Mouse (Mus musculus) left cerebral cortex, adult 11 months (tissue): ENCODE measurements around the gene Dnajc28.
A peak's percentile ranks its signal among the peaks of the same experiment; 100 is the strongest.
"Not testable (repeated sequence)": the region's sequence is repeated elsewhere in the genome, so short reads cannot be mapped to it uniquely, and the experiment has no call there.

Experiments used
- DNase-seq: peaks from one replicate; pipeline ENCODE4 v3.0.0; 2022; ENCODE audit warnings: low spot score

The Dnajc28 gene

GRCm38 (mm10) chr16:91618511-91619501 lies at the start of gene Dnajc28:
Gene Dnajc28 (minus strand): TSS chr16:91619026.
- peak; percentile 81 for DNase-seq

DNA sequence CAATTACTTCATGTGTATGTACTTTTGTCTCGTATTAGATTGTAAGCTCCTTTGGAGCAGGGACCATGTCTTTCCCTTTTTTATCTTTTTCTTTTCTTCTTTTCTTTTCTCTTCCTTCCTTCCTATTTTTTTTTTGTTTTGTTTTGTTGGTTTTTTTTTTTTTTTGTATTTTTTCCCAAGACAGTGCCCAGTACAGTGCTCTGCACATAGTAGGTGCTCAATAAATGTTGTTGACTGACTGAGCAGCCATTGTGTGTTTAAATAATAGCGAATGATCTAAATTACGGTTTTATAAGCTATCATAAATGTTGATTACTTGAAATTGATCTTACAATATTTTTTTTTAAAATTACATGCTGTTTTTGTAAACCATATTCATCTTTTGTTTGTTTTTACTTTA lies 45.0 kb upstream of the Dnajc28 start:
- DNase-seq, result no peak

DNA sequence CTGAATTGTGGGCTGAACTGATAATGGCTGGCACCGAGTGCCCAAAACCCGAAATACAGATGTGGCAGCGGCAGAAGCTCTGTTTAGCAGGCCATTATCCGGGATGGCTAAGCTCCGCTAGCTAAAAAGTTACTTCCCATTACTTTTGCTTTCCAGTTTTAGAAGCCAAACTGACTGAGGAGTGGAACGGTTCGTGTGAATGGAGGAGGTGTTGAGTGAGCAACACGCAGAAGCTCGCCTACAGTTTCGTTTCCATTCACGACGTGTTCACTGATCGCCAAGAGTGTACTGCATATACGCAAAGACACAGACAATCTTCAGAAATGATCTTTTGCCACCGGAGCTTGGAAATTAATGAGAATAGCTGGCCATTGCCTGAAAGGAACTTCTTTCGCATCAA lies 43.5 kb upstream of the Dnajc28 start:
- no peak for DNase-seq

DNA sequence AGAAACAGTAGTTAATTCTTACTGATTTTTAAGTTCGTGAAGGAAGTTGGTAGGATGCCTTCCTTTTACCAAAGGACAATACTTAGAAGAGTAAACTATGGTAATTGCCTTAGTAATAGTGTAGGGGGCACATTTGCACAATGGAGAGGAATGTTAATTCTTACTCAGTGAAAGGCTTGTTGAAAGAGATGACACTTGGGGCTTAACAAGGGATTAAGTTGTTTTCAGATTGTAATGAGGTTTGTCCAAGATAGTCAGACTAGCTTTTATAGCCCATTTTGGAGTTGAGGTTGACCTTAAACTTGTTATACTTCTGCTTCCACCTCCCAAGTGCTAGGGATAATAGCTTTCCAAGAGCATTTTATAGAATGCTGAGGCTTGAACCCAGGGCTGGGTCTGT lies 42.6 kb upstream of the Dnajc28 start:
- no peak for DNase-seq

DNA sequence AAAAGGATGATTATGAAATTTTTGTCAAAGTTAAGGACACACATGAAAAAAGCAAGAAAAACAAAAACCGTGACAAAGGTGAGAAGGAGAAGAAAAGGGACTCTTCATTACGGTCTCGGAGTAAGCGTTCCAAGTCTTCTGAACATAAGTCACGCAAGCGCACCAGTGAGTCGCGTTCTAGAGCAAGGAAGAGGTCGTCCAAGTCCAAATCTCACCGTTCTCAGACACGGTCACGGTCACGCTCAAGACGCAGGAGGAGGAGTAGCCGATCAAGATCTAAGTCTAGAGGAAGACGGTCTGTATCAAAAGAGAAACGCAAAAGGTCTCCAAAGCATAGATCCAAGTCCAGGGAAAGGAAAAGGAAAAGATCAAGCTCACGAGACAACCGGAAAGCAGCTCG lies 41.0 kb upstream of the Dnajc28 start:
- DNase-seq, result no peak

GRCm38 (mm10) chr16:91658471-91658870 lies 39.6 kb upstream of the Dnajc28 start:
- DNase-seq, result no peak

- no peak for DNase-seq
Measured at GRCm38 (mm10) chr16:91657285-91657684, 38.5 kb upstream of the Dnajc28 start.

DNA sequence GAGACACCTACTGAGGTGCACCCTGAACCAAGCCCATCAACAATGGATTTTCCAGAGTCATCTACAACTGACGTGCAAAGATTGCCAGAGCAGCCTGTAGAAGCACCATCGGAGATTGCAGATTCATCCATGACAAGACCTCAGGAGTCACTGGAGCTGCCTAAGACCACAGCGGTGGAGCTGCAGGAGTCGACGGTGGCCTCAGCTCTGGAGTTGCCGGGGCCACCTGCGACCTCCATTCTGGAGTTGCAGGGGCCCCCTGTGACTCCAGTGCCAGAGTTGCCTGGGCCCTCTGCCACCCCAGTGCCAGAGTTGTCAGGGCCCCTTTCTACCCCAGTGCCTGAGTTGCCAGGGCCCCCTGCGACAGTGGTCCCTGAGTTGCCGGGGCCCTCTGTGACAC lies 36.5 kb upstream of the Dnajc28 start:
- no peak for DNase-seq

- no peak for DNase-seq
Measured at GRCm38 (mm10) chr16:91652191-91652590, 33.4 kb upstream of the Dnajc28 start.

- DNase-seq, result no peak
Measured at GRCm38 (mm10) chr16:91649781-91650180, 31.0 kb upstream of the Dnajc28 start.

DNA sequence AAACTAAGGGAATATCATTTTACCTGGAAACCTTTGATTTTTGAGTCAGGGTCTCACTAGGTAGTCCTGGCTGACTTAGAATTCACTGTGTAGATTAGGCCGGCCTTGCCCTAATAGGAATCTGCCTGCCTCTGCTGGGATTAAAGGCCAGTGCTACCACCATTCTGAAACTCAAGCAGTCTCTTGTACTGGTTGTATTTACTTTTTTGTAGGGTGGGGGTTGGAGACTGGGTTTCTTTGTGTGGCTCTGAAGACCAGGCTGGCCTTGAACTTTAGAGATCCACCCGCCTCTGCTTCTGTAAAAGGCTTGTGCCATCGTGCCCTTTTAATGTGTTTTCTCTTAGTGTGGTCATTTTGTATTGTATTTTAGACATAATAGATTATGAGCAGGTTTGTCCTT lies 30.4 kb upstream of the Dnajc28 start:
- no peak for DNase-seq

- DNase-seq, result no peak
Measured at GRCm38 (mm10) chr16:91648220-91648550, 29.4 kb upstream of the Dnajc28 start.

DNA sequence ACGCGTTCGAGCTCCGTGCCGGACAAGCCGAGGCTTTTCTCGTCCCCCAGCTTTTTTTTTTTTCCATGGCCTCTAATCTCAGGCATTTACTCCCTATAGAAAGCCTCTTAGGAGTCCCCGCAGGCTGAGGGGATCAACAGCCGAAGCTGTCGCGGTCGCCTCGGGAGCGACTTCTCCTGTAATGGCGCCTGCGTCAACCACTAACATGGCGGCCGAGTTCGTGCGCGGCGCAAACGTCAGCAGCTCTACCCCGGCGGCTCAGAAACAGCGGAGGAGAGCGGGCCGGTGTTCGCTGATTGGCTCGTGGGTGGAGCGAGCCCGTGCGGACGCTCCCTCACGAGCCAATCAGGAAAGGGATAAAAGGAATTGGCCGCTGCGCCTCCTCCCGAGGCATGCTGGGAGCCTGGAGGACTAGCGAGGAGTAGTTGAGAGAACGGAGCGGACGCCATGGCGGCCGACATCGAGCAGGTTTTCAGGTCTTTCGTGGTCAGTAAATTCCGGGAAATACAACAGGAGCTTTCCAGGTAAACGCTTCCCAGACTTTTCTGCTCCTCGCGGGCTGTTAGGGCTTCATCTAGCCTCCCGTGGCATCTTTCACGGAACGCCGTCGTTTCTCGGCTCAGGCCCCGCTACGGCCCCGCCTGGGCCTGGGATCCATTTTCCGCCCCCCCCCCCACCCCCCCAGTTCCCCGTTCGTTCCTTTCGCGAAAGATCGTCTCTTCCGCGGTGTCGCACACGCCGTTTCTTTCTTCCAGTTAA lies 28.8 kb upstream of the Dnajc28 start, which contains the start of gene Son:
Gene Son, plus strand, starts transcription at position 46 of the 759 bp plus-strand sequence.
- peak; percentile 94 for DNase-seq

DNA sequence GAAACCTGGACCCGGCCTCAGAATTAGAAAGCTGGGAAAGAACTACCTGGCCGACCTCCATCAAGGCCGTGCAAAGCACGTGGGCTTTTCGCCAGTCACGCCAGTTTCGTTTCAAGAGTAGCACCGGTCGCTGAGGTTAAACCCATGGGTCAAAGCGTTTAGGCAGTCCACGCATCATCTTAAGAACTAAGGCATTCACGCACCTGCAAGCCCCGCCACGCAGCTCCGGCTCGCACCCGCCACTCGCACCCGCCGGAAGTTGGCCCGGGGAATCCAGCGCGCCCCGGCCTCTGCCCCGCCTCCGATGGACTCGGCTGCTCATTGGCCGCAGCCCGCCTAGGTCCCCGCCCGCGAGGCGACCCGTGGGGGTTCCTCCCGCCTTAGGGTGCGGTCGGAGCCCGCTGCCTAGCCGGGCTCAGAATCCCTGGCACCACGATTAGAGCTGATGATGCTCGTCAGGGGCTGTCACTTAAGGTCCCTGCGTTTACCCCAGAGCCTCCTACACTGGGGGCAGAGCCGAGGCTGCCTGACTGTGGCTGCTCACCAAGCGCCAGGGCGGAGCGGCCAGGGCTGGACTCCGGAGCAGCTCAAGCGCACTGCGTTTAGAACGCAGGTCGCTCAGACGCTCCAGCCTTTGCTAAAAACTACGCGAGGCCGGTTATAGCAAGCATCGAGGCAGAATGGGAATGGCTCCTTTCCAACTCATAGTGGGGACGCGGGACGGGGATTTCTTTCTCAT lies 28.0 kb upstream of the Dnajc28 start, which contains the start of gene Gart:
Gene Gart, minus strand, starts transcription at position 272 of the 739 bp plus-strand sequence.
- DNase-seq, result peak; percentile 88

- no peak for DNase-seq
Measured at GRCm38 (mm10) chr16:91645995-91646602, 27.3 kb upstream of the Dnajc28 start.

- not testable (repeated sequence) for DNase-seq
Measured at GRCm38 (mm10) chr16:91645420-91645819, 26.6 kb upstream of the Dnajc28 start.

DNA sequence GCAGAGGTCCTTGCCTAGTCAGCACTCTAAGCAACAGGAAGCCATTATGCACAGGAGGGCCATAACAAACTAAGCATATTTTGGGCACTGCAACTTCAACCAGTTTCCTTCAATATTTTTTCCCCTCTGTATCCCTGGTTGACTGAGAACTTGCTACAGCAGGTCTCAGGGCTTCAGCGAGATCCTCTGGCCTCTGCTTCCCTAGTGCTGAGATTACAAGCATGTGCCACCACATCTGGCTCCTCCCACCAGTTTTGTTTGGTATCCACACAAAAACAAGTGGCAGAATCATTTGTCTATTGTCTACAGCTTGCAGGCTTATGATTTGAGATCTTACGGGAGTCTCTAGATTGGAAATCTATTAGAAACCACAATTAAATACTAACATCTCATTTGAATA lies 26.1 kb upstream of the Dnajc28 start:
- DNase-seq, result no peak

DNA sequence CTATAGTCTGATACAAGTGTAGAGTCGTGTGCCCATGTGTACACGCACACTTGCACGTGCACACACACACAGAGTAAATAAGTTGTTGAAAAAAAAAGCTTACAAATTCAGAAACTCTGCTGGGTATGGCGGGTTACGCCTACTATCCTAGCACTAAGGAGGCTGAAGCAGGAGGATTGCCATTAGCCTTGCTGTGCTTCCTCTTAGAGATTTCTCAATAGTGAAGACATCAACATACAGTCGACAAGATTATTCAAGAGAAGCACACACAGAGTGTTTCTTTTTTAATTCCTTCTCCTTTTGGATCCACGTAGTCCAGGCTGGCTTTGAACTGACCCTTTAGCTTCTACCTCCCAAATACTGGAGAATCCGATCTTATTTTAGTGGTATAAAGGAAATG lies 21.3 kb upstream of the Dnajc28 start:
- DNase-seq, result no peak

- DNase-seq, result no peak
Measured at GRCm38 (mm10) chr16:91639636-91640035, 20.8 kb upstream of the Dnajc28 start.

DNA sequence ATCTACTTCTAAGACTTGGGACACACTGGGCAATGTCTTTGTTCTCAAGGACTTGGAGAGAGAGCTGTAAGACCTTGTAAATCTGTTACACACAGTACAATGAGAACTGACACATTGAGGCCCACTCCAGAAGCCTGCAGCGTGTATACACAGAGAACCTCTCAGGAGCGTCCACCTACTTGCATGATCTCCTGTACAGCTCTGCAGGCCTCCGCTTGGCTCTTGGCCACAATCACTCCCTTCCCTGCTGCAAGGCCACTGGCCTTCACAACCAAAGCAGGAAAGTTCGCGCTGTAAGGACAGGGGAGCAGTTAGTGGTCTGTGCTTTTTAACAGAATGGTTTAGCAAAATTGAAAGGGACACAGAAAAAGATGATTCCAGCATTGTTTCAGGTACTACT lies 20.3 kb upstream of the Dnajc28 start:
- DNase-seq, result no peak

GRCm38 (mm10) chr16:91633641-91634040 lies 14.8 kb upstream of the Dnajc28 start:
- no peak for DNase-seq

DNA sequence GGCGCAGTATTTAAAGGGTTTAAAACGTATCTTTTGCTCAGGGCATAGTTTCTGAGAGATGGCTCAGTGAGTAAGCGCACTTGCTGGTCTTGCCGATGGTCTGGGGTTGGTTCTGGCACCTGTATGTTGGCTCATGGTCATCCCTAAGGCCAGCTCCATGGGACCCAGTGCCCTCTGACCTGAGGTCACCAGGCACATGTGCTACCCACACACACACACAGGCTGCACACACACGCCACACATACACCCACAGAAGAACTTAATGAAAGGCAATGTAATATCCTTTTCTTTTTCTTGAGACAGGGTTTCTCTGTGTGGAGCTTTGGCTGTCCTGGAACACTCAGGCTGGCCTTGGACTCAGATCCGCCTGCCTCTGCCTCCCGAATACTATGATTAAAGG lies 14.1 kb upstream of the Dnajc28 start:
- DNase-seq, result no peak
